Mouse (Mus musculus): ENCODE measurements around the gene Actrt3. TPM values are rescaled to one million over a fixed set of nuclear protein-coding genes. Genes with fewer than 3 reads are reported as not detected.
A peak's percentile ranks its signal among the peaks of the same experiment; 100 is the strongest.

Gene Actrt3
- polyA plus RNA-seq, 1 experiment: 1.8 TPM

GRCm38 (mm10) chr3:30620132-30620531, 20.4 kb upstream of the Actrt3 start:
- no peak for DNase-seq
- Histone ChIP-seq H3K4me1 (ENCODE audit: control insufficient read depth, insufficient read depth, low read length) (no peaks in the 10 kb centered on the region), H3K27ac (ENCODE audit: insufficient read depth, low read length) (no peak overlapping the region), H3K27me3 (ENCODE audit: control insufficient read depth, insufficient read depth, low read length) (no peaks in the 10 kb centered on the region), H3K4me3 (replicated peaks; ENCODE audit: insufficient read depth, low read depth, low read length) (no peak overlapping the region)
- whole genome bisulfite sequencing: 92% methylated on average over 8 of the region's 8 CpGs
- TF ChIP-seq CTCF (IDR thresholded peaks at IDR 0.05; ENCODE audit: borderline replicate concordance, insufficient read depth, low read depth, low read length) (no peak), POLR2A (IDR thresholded peaks at IDR 0.05; ENCODE audit: borderline replicate concordance, insufficient read depth, low read length) (no peak)

- H3K4me3 ChIP-seq (replicated peaks; ENCODE audit: insufficient read depth, low read depth, low read length): no peak overlapping the region
- no peak overlapping the region for H3K27ac ChIP-seq (ENCODE audit: insufficient read depth, low read length)
- no peak for DNase-seq
- WGBS: 47% methylated on average over 4 of the region's 4 CpGs
- no peaks in the 10 kb centered on the region for H3K27me3 ChIP-seq (ENCODE audit: control insufficient read depth, insufficient read depth, low read length)
- TF ChIP-seq POLR2A (IDR thresholded peaks at IDR 0.05; ENCODE audit: borderline replicate concordance, insufficient read depth, low read length) (no peak), CTCF (IDR thresholded peaks at IDR 0.05; ENCODE audit: borderline replicate concordance, insufficient read depth, low read depth, low read length) (no peak)
- H3K4me1 ChIP-seq (ENCODE audit: control insufficient read depth, insufficient read depth, low read length): peaks cover 10% of the 10 kb centered on the region; the same call in 1 of the 2 replicates
These were observed 11.2 kb upstream of the Actrt3 start for GRCm38 (mm10) chr3:30610930-30611329.

DNA sequence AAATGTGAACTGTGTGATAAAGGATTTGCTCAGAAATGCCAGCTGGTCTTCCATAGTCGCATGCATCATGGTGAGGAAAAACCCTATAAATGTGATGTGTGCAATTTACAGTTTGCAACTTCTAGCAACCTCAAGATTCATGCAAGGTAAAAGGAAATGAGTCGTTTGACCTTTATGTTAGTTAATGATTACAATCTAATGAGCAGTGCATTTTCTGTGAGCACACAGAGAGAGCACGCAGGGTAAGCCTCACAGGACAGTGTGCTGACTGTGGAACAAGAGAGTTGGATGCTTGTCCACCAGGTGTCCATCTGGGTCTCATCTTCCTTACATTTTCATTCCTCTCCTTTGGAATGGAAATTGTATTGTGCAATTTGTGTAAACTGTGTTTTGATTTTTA, 9.3 kb upstream of the Actrt3 start:
- 87% methylated on average over 3 of the region's 3 CpGs for WGBS
- H3K27me3 ChIP-seq (ENCODE audit: control insufficient read depth, insufficient read depth, low read length): no peaks in the 10 kb centered on the region
- DNase-seq: no peak
- TF ChIP-seq CTCF (IDR thresholded peaks at IDR 0.05; ENCODE audit: borderline replicate concordance, insufficient read depth, low read depth, low read length) (no peak), POLR2A (IDR thresholded peaks at IDR 0.05; ENCODE audit: borderline replicate concordance, insufficient read depth, low read length) (no peak)
- no peak overlapping the region for H3K4me3 ChIP-seq (replicated peaks; ENCODE audit: insufficient read depth, low read depth, low read length)
- H3K4me1 ChIP-seq (ENCODE audit: control insufficient read depth, insufficient read depth, low read length): peaks cover 10% of the 10 kb centered on the region; the same call in 1 of the 2 replicates
- H3K27ac ChIP-seq (ENCODE audit: insufficient read depth, low read length): no peak overlapping the region

DNA sequence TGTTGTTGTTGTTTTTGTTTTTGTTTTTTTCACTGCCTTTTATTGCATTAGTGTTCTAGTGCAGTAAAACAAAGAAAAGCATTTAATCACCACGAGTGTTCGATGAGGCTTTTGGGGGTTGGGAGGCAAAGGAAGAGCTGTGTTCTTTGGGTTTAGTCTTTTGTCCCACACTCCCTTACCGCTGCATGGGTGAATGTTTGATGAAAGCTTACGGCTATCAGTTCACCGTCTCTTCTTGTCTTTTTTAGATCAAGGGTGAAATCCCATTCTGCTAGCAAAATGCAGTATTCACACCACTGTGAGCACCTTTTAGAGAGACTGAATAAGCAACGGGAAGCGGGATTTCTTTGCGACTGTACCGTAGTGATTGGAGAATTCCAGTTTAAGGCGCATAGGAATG, 3.5 kb upstream of the Actrt3 start:
- Histone ChIP-seq H3K27me3 (ENCODE audit: control insufficient read depth, insufficient read depth, low read length) (no peaks in the 10 kb centered on the region), H3K4me1 (ENCODE audit: control insufficient read depth, insufficient read depth, low read length) (peaks cover 4% of the 10 kb centered on the region; the same call in 1 of the 2 replicates), H3K4me3 (replicated peaks; ENCODE audit: insufficient read depth, low read depth, low read length) (peak overlapping the region; percentile 21), H3K27ac (ENCODE audit: insufficient read depth, low read length) (no peak overlapping the region)
- DNase-seq: no peak
- no peak for TF ChIP-seq POLR2A (IDR thresholded peaks at IDR 0.05; ENCODE audit: borderline replicate concordance, insufficient read depth, low read length)
- TF ChIP-seq CTCF (IDR thresholded peaks at IDR 0.05; ENCODE audit: borderline replicate concordance, insufficient read depth, low read depth, low read length): no peak
- 29% methylated on average over 10 of the region's 10 CpGs for WGBS

DNA sequence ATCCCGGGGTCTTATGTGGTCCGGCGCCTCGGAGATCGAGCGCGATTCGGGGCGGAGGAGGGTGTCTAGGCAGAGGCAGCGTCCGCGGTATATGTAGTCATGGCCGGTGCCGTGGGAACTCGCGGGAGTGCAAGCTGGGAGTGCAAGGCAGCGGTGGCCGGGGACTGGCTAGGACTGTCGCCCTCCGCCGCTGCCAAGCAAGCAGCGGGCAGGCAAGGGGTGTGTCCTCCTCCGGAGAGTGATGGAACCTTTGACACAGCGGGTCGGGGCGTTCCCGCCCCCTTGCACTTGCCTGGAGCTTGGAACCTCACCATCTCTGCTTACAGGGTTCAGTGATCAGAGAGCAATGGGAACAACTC, 3.0 kb upstream of the Actrt3 start:
- peak overlapping the region; percentile 90 for H3K27ac ChIP-seq (ENCODE audit: insufficient read depth, low read length)
- TF ChIP-seq CTCF (IDR thresholded peaks at IDR 0.05; ENCODE audit: borderline replicate concordance, insufficient read depth, low read depth, low read length) (no peak), POLR2A (IDR thresholded peaks at IDR 0.05; ENCODE audit: borderline replicate concordance, insufficient read depth, low read length) (no peak)
- peak overlapping the region; percentile 71 for H3K4me3 ChIP-seq (replicated peaks; ENCODE audit: insufficient read depth, low read depth, low read length)
- under 1% methylated on average over 27 of the region's 27 CpGs for WGBS
- peaks cover 4% of the 10 kb centered on the region; the same call in 1 of the 2 replicates for H3K4me1 ChIP-seq (ENCODE audit: control insufficient read depth, insufficient read depth, low read length)
- no peaks in the 10 kb centered on the region for H3K27me3 ChIP-seq (ENCODE audit: control insufficient read depth, insufficient read depth, low read length)
- DNase-seq: no peak

DNA sequence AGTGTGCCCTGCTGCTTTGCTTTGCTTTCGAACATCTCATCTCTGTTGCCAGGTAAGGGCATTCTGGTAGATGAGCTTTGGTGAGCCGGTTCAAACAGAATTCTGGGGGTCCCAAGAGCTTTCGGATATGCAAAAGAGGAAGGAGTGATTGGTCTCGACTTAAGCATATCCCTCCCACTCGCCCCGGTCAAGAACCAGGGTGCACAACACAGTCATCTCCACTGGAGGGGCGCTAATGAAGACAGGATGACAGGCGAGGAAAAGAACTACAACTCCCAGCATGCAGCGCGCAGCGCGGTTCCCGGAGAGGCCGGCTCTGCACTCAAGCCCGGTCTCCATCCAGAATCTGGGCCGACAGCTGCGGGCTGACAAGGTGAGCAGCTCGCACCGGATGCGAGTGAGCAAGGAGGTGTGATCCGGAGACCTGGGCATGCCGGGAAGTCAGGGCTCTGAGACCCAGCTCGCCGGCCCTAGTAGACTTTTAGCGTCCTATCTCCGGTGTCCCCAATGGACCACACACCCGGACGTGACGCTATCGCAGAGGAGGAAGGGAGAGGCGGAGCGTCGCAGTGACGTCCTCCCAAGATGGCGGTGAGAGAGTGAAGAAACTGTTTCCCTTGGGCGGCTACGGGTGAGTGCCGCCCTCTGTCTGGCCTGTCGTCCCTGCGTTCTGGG, 2.5 kb upstream of the Actrt3 start, which contains the start of gene Mynn:
Gene Mynn, plus strand, starts transcription at position 1 of the 675 bp plus-strand sequence.
- TF ChIP-seq POLR2A (IDR thresholded peaks at IDR 0.05; ENCODE audit: borderline replicate concordance, insufficient read depth, low read length) (peak; percentile 71; the same call in 1 of the 2 replicates), CTCF (IDR thresholded peaks at IDR 0.05; ENCODE audit: borderline replicate concordance, insufficient read depth, low read depth, low read length) (peak; percentile 17; the same call in 1 of the 2 replicates)
- Histone ChIP-seq H3K27ac (ENCODE audit: insufficient read depth, low read length) (peak within 1 kb of the TSS; percentile 90), H3K27me3 (ENCODE audit: control insufficient read depth, insufficient read depth, low read length) (no peaks in the 10 kb centered on the region), H3K4me1 (ENCODE audit: control insufficient read depth, insufficient read depth, low read length) (no peaks in the 10 kb centered on the region), H3K4me3 (replicated peaks; ENCODE audit: insufficient read depth, low read depth, low read length) (peak within 1 kb of the TSS; percentile 98)
- WGBS: under 1% methylated on average over 40 of the region's 40 CpGs
- DNase-seq: peak; percentile 97 to 99

DNA sequence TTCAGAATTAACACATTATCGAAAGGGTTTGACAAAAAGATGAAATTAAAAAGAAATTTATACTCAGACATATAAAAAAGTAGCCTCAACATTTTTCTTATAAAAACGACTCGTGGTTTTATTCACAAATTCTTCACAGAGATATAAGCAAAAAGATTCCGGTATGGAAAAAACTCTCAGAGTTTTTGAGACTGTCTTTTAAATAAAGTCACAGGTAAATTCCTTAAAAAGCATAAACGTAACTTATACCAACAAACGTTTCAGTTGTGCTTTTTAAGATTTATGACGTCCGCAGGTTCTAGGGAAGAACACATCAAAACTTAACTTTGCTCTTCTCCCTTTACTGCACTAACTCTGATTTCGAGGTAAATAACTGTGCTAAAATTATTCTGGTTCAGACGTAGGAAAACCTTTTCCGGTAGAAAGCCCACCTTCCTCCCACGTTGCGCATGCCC, 1.9 kb upstream of the Actrt3 start:
- under 1% methylated on average over 13 of the region's 13 CpGs for WGBS
- TF ChIP-seq CTCF (IDR thresholded peaks at IDR 0.05; ENCODE audit: borderline replicate concordance, insufficient read depth, low read depth, low read length) (no peak), POLR2A (IDR thresholded peaks at IDR 0.05; ENCODE audit: borderline replicate concordance, insufficient read depth, low read length) (no peak)
- no peak for DNase-seq
- Histone ChIP-seq H3K4me1 (ENCODE audit: control insufficient read depth, insufficient read depth, low read length) (no peaks in the 10 kb centered on the region), H3K4me3 (replicated peaks; ENCODE audit: insufficient read depth, low read depth, low read length) (peak overlapping the region; percentile 98), H3K27me3 (ENCODE audit: control insufficient read depth, insufficient read depth, low read length) (no peaks in the 10 kb centered on the region), H3K27ac (ENCODE audit: insufficient read depth, low read length) (peak overlapping the region; percentile 90; the same call in 1 of the 2 replicates)

- peak overlapping the region; percentile 98 for H3K4me3 ChIP-seq (replicated peaks; ENCODE audit: insufficient read depth, low read depth, low read length)
- TF ChIP-seq POLR2A (IDR thresholded peaks at IDR 0.05; ENCODE audit: borderline replicate concordance, insufficient read depth, low read length) (no peak), CTCF (IDR thresholded peaks at IDR 0.05; ENCODE audit: borderline replicate concordance, insufficient read depth, low read depth, low read length) (no peak)
- WGBS: under 1% methylated on average over 17 of the region's 17 CpGs
- DNase-seq: peak; percentile 87 to 91
- H3K4me1 ChIP-seq (ENCODE audit: control insufficient read depth, insufficient read depth, low read length): no peaks in the 10 kb centered on the region
- no peak overlapping the region; the same call in 1 of the 2 replicates for H3K27ac ChIP-seq (ENCODE audit: insufficient read depth, low read length)
- H3K27me3 ChIP-seq (ENCODE audit: control insufficient read depth, insufficient read depth, low read length): no peaks in the 10 kb centered on the region
These were observed 1.4 kb upstream of the Actrt3 start for GRCm38 (mm10) chr3:30601175-30601574.
